Mouse (Mus musculus): ENCODE data around the gene Ormdl3.

The Ormdl3 gene

DNA sequence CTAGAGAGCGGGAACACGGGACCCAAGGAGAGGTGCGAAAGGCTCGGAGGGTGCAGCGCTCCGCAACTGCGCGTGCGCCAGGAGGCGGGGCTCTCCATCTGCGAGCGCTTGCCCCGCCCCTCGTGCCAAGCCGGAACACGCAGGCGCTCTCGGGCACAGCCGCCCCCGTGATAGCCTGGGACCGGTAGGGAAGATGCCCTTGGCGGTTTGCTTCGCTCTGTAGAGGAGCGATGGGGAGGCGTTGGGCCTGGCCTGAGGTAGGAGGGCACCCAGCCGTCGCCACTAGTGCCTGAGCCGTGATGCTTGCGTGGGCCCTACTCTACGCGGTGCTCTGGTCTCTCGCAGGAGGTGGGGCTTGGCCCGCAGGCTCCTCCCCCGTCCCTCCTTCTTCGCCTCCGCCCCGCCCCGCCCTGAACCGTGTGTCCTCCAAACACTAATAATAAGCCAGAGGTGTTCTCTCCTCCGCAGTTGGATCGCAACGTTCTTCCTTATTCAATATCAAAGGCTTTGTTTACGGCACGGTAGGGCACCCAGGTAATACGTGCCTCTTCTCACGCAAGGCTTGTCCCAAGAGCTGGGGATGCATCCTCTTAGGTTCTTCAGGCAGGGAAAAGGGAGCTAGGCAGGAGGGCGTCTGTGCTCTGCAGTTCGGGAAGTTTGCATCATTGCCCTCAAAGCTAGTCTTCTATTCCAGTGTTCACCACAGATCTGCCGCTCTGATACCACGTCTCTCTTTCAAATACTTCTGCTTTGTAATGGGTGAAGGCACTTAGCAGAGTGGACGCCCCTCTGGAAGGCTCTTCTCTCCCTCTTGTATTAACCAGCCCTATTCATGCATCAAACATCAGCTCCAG lies 36.0 kb downstream of the Ormdl3 start, which contains the start of gene Zpbp2:
TSS of gene Zpbp2 (plus strand) at position 123 of the 854 bp plus-strand sequence.
- DNase-seq (ENCODE audit: low read depth, low spot score): peak; percentile 89

DNA sequence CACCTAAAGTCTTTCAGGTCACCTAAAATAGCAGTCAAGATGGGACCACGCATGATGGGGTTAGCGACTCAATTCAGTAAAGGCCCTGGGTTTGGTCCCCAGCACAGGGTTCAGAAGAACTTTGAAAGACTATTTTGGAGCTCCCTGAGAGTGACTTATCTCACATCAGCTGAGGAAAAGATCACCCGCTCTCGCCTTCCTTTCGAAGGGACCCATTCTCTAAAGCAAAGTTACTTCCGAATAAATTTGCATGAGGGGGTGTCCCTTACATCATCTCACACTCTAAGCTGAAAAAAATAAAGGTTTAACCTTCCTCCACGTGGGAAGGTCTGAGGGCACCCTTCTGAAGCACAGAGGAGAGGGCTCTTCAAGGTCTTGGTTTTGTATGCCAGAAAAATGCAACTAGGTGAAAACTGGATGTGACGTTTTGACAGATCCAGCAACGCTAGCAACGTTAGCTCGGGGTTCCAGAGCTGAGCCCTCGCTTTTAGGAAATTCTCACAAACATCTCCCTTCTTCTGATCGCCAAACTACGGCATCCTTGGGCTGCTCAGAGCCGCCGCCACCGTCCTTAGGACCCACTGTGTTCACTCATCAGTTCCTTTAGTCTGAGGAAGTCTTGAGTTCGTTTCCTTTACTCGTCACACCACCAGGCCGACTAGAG lies 36.7 kb downstream of the Ormdl3 start:
- DNase-seq (ENCODE audit: low read depth, low spot score): no peak

DNA sequence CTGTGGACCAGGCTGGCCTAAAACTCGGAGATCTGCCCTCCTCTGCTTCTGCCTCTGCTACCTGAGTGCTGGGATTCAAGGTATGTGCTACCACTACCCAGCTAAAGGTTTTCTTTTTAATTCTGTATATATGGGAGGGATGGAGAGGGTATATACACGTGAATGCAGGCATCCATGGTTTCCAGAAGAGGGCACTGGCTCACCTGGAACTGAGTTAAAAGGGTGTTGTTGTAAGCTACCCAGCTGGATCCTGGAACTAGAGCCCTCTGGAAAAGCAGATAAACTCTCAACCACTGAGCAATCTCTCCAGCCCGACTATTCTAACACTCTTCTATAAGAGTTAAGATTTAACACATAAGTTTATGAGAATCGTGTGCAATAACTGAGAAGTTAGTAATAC lies 37.8 kb downstream of the Ormdl3 start:
- DNase-seq (ENCODE audit: low read depth, low spot score): no peak

DNA sequence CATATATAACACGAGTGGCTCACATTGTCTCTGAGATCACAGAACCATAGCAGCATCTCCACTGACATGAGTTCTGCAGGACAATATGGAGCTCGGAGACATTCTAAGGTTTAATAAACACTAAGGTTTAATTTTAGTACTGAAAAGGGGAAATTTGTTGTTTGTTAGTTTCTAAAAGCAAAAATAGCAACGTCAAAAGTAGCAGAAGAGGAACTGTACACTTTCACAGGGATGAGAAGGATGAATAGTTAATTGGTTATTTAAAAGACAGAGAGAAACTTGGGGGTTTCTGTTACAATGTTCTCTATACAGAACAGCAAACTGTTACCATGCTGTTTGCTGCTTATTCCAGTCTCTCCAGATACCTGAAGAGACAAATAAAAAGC lies 39.9 kb downstream of the Ormdl3 start:
- DNase-seq (ENCODE audit: low read depth, low spot score): no peak

DNA sequence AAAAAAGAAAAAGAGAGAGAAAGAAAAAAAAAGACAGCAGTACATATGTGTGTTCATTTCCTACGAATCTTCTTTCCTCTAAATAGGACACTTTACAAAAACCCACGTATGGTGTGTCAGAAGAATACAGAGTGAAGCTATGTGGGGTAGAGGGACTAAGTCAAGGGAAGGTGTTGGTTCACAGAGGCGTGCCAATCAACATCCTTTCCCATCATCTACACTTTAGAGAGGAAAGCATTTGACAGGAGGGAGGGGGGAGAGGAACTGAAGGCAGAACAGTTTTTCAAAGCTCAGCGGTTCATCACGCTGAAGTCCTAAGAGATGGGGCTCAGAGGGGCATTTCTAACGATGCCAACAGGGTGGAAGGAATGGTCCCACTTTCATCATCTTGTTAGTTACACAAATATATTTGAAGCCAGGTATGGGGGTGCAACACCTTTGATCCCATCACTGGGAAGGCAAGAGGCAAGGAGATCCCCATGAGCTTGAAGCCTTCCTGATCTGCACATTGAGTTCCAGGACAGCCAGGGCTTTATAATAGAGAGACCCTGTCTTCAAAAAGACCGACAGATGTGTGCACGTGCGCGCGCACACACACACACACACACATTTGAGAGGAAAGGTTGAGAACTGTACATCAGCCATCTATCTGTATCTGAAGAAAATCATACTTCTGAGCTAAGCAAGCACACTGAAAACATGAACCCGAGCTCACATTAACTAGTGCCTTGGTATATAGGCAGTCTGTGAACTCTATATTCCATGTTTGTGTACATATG lies 40.5 kb downstream of the Ormdl3 start:
- no peak for DNase-seq (ENCODE audit: low read depth, low spot score)

DNA sequence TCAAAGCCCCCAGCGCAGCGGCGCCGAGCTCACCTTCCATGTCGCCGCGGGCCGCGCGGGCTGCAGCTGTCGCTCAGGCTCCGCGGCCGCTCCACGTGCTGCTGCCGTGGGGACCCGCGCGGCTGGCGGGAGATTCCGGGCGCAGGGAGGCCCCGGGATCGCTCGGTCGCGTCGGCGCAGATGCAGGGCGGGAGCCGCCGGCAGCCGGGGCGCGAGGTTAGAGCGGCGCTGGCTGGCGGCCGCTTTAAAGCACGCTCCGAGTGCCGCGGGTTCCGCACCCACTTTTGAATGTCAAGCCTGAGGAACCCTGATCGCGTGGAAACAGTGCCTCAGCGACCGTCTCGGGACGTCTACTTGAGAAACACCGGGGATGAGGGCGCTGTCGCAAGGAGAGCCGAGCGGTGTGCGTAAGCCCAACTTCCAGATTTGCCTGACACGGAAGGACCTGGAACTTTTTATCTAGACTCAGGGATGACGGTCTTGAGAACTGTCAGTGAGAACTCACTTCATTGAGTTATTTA lies 41.4 kb downstream of the Ormdl3 start, which contains the start of gene Ikzf3:
TSS of gene Ikzf3 (minus strand) at position 321 of the 521 bp plus-strand sequence.
- DNase-seq (ENCODE audit: low read depth, low spot score): peak; percentile 11

DNA sequence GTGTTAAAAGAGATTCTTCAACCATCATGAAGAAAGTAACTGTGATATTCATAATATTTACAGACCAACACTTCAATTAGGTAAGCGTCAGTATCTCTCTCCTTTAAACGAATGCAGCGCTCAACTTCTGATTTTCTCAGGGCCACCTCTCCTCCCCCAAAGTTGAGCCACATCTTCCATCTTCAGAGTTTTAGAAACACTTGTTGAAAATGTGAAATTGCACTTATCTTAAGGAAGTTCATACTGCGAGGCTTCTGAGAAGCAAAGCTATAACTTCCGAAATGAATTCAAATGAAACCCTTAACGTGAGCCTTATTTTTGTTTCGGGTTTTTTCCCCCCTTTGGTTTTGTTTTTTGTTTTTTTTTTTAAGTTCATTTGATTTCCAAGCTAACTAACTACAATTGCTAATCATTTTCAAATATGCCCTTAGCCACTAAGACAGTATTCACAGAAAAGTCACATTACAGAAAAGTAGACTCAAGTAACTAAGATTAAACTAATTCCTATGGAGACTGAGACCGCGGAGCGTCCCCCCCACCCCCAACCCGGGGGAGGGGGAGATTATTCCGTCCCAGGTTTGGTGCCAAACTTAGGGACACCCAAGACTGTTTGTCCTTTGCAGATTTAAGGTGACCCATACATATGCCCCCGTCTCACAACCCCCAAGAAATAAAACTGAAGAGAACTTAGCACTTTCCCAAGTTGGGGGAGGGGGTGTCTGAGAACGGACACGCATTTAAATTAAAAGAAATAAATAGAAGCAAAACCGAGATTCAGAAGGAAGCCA lies 42.1 kb downstream of the Ormdl3 start:
- DNase-seq (ENCODE audit: low read depth, low spot score): peak; percentile 16

DNA sequence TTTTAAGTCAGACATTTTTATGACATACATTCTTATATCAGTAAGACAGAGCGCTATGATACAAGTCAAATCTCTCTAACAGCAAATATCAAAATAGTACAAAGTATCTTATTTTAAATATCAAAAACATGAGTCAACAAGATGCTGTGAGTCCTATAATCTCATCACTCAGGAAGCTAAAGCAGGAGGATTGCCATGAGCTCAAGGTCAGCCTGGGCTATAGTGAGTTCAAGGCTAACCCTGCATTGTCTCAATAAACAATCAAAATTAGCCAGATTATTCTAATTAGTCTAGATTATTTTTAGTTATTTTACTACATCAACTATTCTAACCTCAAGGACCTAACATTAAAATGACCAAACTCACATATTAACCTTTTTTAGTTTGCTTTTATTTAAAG lies 43.8 kb downstream of the Ormdl3 start:
- DNase-seq (ENCODE audit: low read depth, low spot score): no peak

DNA sequence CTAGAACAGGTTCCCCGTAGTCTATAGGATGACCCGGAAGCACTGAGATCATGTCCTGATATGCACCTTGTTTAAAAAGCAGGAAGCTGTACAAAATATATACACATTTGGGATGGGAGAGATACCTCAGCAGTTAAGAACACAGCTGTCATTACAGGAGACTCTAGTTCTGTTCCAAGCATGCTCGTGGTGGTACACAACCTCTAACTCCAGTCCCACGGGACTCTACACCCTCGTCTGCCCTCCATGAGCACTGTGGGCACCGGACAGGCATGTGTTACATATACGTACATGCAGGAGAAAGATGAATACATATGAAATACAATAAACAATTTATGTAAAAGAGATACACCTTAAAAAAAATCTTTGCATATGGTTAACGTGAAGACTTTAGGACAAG lies 44.6 kb downstream of the Ormdl3 start:
- no peak for DNase-seq (ENCODE audit: low read depth, low spot score)

DNA sequence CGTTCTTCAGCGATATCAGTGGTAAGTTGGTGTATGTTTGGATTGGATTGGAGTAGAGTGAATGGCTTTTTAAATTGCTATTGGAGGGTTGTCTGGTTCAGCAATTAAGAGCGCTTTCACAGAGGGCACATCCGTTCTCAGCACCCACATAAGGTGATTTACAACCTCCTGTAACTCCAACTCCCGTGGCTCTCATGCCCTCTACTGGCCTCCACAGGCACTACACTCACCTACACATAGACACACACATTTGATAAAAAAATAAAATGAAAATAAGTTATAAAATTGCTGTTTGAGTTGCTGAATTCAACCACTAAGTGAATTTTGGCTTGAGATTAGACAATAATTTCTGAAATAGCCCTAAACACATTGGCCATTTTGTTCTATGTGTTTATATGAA lies 46.8 kb downstream of the Ormdl3 start:
- no peak for DNase-seq (ENCODE audit: low read depth, low spot score)

DNA sequence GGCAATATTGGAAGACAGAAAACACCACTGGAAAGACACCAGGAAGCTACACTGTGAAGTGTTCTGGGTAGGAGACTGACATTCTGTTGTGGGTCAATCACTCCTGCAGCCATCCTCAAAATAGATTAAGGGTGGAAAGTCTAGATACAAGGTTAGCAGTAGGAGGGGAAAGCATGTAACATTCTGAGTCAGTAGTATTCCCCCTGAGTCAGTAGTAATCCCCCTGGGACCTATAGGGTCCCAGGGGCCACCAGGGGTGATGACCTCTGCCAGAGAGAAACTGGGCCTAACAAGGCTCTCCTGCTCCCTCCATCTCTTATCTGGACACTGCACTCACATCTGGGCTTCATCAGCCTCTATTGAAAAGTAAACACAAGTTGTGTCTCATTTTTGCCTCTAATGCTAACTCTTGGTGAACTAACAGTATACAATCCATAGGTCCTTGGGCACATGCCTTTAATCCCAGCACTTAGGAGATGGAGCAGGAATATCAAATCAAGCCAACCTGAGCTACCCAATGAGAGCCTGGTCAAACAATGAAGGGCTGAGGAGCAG lies 49.6 kb downstream of the Ormdl3 start:
- no peak for DNase-seq (ENCODE audit: low read depth, low spot score)

Data from embryo, embryonic 11.5 days (tissue).